Mouse (Mus musculus) splenic B cell, adult 2 months (primary cell): ENCODE results near the gene Slc41a1.
"Not testable (repeated sequence)": the region's sequence is repeated elsewhere in the genome, so short reads cannot be mapped to it uniquely, and the experiment has no call there.

Experiments
- DNase-seq: peaks from one replicate; pipeline ENCODE4 v3.0.0-alpha.2; 2011; ENCODE audit warnings: low read depth, low spot score
- H3K27me3 ChIP-seq: 2 replicates; pipeline ENCODE4 v1.6.1; 2012; ENCODE audit warnings: mild to moderate bottlenecking, low read length, moderate library complexity, mixed read lengths; ENCODE audit not compliant: control insufficient read depth, poor library complexity, insufficient read depth, severe bottlenecking
- H3K36me3 ChIP-seq: 2 replicates; pipeline ENCODE4 v1.6.1; 2012; ENCODE audit warnings: mild to moderate bottlenecking, low read length, moderate library complexity, mixed read lengths; ENCODE audit not compliant: control insufficient read depth, poor library complexity, insufficient read depth, severe bottlenecking

Gene Slc41a1

GRCm38 (mm10) chr1:131816886-131817285 lies 10.4 kb upstream of the Slc41a1 start:
- H3K27me3 ChIP-seq: no peaks in the 10 kb centered on the region

GRCm38 (mm10) chr1:131820353-131820752 lies 6.9 kb upstream of the Slc41a1 start:
- H3K36me3 ChIP-seq, DNase-seq, H3K27me3 ChIP-seq: not testable (repeated sequence)

More at GRCm38 (mm10) chr1:131816886-131817285, 10.4 kb upstream of the Slc41a1 start:
- no peaks in the 10 kb centered on the region for H3K36me3 ChIP-seq
- DNase-seq: no peak

DNA sequence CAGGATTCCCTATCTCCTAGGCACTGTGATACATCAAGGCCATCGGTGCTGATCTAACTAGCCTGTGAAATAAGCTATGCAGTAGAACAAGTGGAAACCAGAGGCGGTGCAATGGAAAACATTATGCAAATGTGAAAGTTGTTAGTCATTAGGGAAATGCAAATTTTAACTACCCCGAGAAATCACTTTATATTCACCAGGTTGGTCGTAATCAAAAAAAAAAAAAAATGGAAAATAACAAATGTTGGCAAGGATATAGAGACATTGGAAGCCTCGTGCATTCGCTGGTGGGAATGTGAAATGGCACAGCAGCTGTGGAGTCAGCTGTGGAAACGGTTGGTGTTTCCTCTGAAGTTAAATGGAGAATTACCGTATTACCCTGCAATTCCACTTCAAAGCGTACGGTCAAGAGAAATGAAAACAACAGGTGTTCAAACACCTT lies 6.4 kb upstream of the Slc41a1 start:
- no peaks in the 10 kb centered on the region for H3K27me3 ChIP-seq
- H3K36me3 ChIP-seq: no peaks in the 10 kb centered on the region
- no peak for DNase-seq

DNA sequence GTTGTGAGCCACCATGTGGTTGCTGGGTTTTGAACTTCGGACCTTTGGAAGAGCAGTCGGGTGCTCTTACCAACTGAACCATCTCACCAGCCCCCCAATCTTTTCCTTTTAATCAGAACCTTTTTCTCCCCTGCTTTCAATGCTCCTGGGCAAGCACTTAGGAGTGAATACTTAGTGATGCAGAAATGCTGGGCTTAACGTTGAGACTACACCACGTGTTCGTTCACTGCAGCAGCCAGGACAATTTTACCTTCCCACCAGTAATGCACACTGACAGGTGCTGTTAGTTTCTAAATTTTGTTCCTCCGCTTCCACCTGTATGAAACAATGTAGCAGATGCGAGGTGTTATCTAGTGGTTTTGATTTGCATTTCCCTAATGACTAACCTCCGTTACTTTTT lies 5.0 kb upstream of the Slc41a1 start:
- Histone ChIP-seq H3K27me3 (no peaks in the 10 kb centered on the region), H3K36me3 (no peaks in the 10 kb centered on the region)
- no peak for DNase-seq

DNA sequence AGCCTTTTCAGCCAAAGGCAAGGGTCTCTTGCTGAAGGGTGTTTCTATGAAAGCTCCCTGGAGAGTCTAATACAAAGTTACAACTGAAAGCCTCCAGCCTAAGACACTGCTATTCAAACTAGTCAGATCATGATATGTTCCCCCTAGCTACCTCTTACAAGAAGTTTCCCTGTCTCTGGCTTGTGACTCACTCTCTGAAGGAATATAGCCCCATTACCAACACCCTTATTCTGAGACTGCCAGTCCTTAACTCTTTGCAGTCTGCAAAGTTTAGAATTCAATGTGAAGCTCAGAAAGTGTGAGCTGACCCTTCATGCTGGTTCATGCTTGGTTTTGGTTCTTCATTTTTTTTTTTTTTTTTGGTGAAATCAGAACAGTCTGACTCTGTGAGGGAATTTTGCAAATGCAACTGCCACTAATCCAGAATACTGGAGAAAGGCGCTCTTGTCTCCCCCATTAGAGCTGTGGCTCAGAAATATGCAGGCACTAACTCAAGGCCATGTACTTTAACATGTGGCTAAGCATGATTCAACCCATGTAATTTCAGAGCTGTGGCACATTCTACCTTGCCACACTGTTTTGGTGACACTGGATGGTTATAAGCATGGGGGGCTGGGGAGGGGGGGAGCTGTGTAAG lies 4.3 kb upstream of the Slc41a1 start:
- Histone ChIP-seq H3K27me3 (no peaks in the 10 kb centered on the region), H3K36me3 (no peaks in the 10 kb centered on the region)
- no peak for DNase-seq

DNA sequence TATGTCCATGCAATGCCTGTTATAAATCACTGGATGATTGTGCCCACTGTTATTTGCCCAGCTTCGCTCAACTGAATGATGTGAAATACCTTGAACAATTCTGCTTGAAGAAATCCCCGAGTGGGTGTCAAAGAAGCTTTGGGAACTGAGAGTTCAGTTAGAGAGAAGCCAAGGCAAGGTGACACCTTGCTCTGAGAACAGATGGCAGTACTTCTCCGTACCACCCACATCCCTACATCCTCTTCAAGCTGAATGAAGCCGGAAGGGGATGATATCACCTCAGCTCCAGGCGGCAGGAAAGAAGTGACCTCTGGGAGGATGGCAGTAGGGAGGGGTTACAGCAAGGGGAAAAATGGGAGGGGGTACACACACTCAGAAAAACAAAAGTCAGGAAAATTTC lies 3.7 kb upstream of the Slc41a1 start:
- no peaks in the 10 kb centered on the region for H3K27me3 ChIP-seq
- DNase-seq: no peak
- no peaks in the 10 kb centered on the region for H3K36me3 ChIP-seq

DNA sequence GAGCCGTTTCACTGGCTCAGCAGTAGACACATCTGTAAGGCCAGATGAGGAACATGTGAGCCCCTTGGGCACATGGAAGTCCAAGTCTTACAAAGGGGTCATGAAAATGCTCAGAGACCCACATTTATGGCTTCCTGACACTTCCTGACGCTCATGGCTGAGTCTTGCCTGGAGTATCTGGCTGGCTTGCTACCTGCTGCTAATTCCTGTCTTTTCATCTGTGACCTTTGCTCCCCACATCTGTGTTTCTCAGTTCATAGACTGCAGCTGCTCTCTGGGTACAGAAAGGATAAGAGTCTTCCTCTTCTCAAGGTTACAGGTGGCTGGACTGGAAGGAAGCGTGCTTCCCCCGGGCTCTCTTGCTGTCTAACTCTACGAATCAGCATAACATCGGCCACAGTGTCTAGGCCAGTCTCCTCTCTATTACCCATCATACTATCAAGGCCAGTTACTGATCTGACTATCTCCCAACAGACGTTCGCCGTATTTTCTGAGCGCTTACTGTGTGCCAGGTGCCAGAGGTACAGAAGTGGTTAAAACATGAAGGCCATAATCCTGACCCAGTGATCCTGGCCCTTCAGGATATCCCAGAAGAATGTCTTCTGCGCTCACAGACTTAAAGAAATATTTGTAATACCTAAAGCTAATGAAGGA lies 2.6 kb upstream of the Slc41a1 start:
- no peaks in the 10 kb centered on the region for H3K36me3 ChIP-seq
- DNase-seq: no peak
- no peaks in the 10 kb centered on the region for H3K27me3 ChIP-seq

- peak; percentile 96 for DNase-seq
- Histone ChIP-seq H3K36me3 (peaks cover 4% of the 10 kb centered on the region), H3K27me3 (no peaks in the 10 kb centered on the region)
Measured at GRCm38 (mm10) chr1:131827787-131828258, 530 bp downstream of the Slc41a1 start.

- DNase-seq: peak; percentile 31
Measured at GRCm38 (mm10) chr1:131828297-131829126, 1.2 kb downstream of the Slc41a1 start.

GRCm38 (mm10) chr1:131829279-131829678 lies 2.0 kb downstream of the Slc41a1 start:
- DNase-seq: no peak
- Histone ChIP-seq H3K27me3 (no peaks in the 10 kb centered on the region), H3K36me3 (peaks cover 4% of the 10 kb centered on the region)

More at GRCm38 (mm10) chr1:131828297-131829126, 1.2 kb downstream of the Slc41a1 start:
- Histone ChIP-seq H3K27me3 (no peaks in the 10 kb centered on the region), H3K36me3 (peaks cover 4% of the 10 kb centered on the region)

- H3K36me3 ChIP-seq: peaks cover 4% of the 10 kb centered on the region
- H3K27me3 ChIP-seq: no peaks in the 10 kb centered on the region
- DNase-seq: no peak
Measured at GRCm38 (mm10) chr1:131830561-131830960, 3.3 kb downstream of the Slc41a1 start.

- DNase-seq: no peak
- H3K36me3 ChIP-seq: peaks cover 4% of the 10 kb centered on the region
Measured at GRCm38 (mm10) chr1:131830971-131831641, 3.8 kb downstream of the Slc41a1 start.

GRCm38 (mm10) chr1:131837035-131837434 lies 9.7 kb downstream of the Slc41a1 start:
- Histone ChIP-seq H3K36me3 (peaks cover 1% of the 10 kb centered on the region), H3K27me3 (no peaks in the 10 kb centered on the region)
- DNase-seq: no peak

More at GRCm38 (mm10) chr1:131830971-131831641, 3.8 kb downstream of the Slc41a1 start:
- no peaks in the 10 kb centered on the region for H3K27me3 ChIP-seq

DNA sequence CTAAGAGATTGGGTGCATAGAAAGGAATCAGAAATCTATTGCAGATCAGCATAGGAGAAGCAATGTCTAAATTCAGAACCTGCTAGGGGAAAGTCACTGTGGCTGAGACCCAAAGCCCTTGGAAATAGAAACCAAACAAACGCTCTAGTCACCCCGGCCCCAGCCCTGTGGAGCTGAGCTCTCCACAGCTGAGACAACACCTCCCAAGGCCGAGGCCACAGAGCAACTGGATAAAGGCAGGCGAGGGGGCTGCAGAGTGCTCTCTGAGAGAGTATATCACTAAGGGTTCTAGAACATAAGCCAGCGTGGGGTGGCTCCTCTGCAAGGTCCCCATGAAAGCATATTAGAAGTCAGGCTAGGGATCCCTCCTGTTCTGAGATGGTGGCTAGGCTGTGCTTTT lies 11.2 kb downstream of the Slc41a1 start:
- no peak for DNase-seq
- Histone ChIP-seq H3K27me3 (no peaks in the 10 kb centered on the region), H3K36me3 (peaks cover 3% of the 10 kb centered on the region)
